Mouse (Mus musculus): Measurements from ENCODE around the gene Vezt. TPM values are rescaled to one million over a fixed set of nuclear protein-coding genes. Genes with fewer than 3 reads are reported as not detected.

Gene Vezt
- polyA plus RNA-seq, 1 experiment from 2014 or later: 11.3 TPM

GRCm38 (mm10) chr10:93930236-93930824 is 105.3 kb downstream of the Vezt start:
- 61% methylated on average over 4 of the region's 4 CpGs for WGBS (ENCODE audit: insufficient replicate concordance)
- ATAC-seq (ENCODE audit: low read depth): no peak
- no peaks in the 10 kb centered on the region for H3K36me3 ChIP-seq
- no peak for DNase-seq
- H3K27me3 ChIP-seq: peaks cover 21% of the 10 kb centered on the region; the same call in 1 of the 2 replicates
- H3K4me1 ChIP-seq (replicated peaks): no peaks in the 10 kb centered on the region
- H3K4me2 ChIP-seq: no peak overlapping the region
- no peak overlapping the region for H3K4me3 ChIP-seq (replicated peaks)
- no peak overlapping the region for H3K9ac ChIP-seq
- no peaks in the 10 kb centered on the region for H3K9me3 ChIP-seq (replicated peaks)
- no peak overlapping the region for H3K27ac ChIP-seq

- no peak overlapping the region for H3K4me3 ChIP-seq (replicated peaks)
- H3K4me1 ChIP-seq (replicated peaks): peaks cover 12% of the 10 kb centered on the region
- no peaks in the 10 kb centered on the region for H3K36me3 ChIP-seq
- ATAC-seq (ENCODE audit: low read depth): no peak
- no peak overlapping the region for H3K4me2 ChIP-seq
- H3K9ac ChIP-seq: no peak overlapping the region
- no peak overlapping the region for H3K27ac ChIP-seq
- 76% methylated on average over 5 of the region's 5 CpGs for WGBS (ENCODE audit: insufficient replicate concordance)
- no peaks in the 10 kb centered on the region for H3K9me3 ChIP-seq (replicated peaks)
- DNase-seq: no peak
- no peaks in the 10 kb centered on the region for H3K27me3 ChIP-seq
These were observed 111.0 kb downstream of the Vezt start for GRCm38 (mm10) chr10:93924666-93925065.

- H3K4me2 ChIP-seq: no peak overlapping the region
- ATAC-seq (ENCODE audit: low read depth) (peak; percentile 64), DNase-seq (no peak)
- peaks cover 35% of the 10 kb centered on the region for H3K4me1 ChIP-seq (replicated peaks)
- H3K36me3 ChIP-seq: no peaks in the 10 kb centered on the region
- no peak overlapping the region for H3K4me3 ChIP-seq (replicated peaks)
- WGBS (ENCODE audit: insufficient replicate concordance): 39% methylated on average over 4 of the region's 4 CpGs
- no peak overlapping the region for H3K9ac ChIP-seq
- no peak overlapping the region for H3K27ac ChIP-seq
- H3K27me3 ChIP-seq: 0 out of 2 replicates have a peak, but pooled peaks cover 5% of the 10 kb centered on the region
- no peaks in the 10 kb centered on the region; the same call in 1 of the 2 replicates for H3K9me3 ChIP-seq (replicated peaks)
These were observed 114.5 kb downstream of the Vezt start for GRCm38 (mm10) chr10:93921160-93921559.

- no peak for ATAC-seq (ENCODE audit: low read depth)
These were observed 116.4 kb downstream of the Vezt start for GRCm38 (mm10) chr10:93919227-93919626.

GRCm38 (mm10) chr10:93918701-93919100 is 116.9 kb downstream of the Vezt start:
- Histone ChIP-seq H3K36me3 (no peaks in the 10 kb centered on the region), H3K27me3 (0 out of 2 replicates have a peak, but pooled peaks cover 5% of the 10 kb centered on the region), H3K9ac (no peak overlapping the region), H3K4me3 (replicated peaks) (no peak overlapping the region), H3K4me1 (replicated peaks) (peaks cover 54% of the 10 kb centered on the region), H3K27ac (peak overlapping the region; percentile 6; the same call in 1 of the 2 replicates), H3K9me3 (replicated peaks) (no peaks in the 10 kb centered on the region; the same call in 1 of the 2 replicates), H3K4me2 (no peak overlapping the region)
- WGBS (ENCODE audit: insufficient replicate concordance): 55% methylated on average over 6 of the region's 6 CpGs
- DNase-seq: no peak
- no peak for ATAC-seq (ENCODE audit: low read depth)

More at GRCm38 (mm10) chr10:93919227-93919626, 116.4 kb downstream of the Vezt start:
- H3K9ac ChIP-seq: no peak overlapping the region
- 0 out of 2 replicates have a peak, but pooled peaks cover 5% of the 10 kb centered on the region for H3K27me3 ChIP-seq
- no peak for DNase-seq
- peaks cover 49% of the 10 kb centered on the region for H3K4me1 ChIP-seq (replicated peaks)
- no peak overlapping the region for H3K4me2 ChIP-seq
- H3K36me3 ChIP-seq: no peaks in the 10 kb centered on the region
- 37% methylated on average over 13 of the region's 13 CpGs for WGBS (ENCODE audit: insufficient replicate concordance)
- H3K27ac ChIP-seq: no peak overlapping the region
- H3K9me3 ChIP-seq (replicated peaks): no peaks in the 10 kb centered on the region; the same call in 1 of the 2 replicates
- H3K4me3 ChIP-seq (replicated peaks): no peak overlapping the region

- H3K4me1 ChIP-seq (replicated peaks): peaks cover 59% of the 10 kb centered on the region
- no peak overlapping the region for H3K4me3 ChIP-seq (replicated peaks)
- H3K9ac ChIP-seq: no peak overlapping the region
- H3K4me2 ChIP-seq: no peak overlapping the region
- no peaks in the 10 kb centered on the region; the same call in 1 of the 2 replicates for H3K9me3 ChIP-seq (replicated peaks)
- 0 out of 2 replicates have a peak, but pooled peaks cover 5% of the 10 kb centered on the region for H3K27me3 ChIP-seq
- H3K27ac ChIP-seq: peak overlapping the region; percentile 6; the same call in 1 of the 2 replicates
- DNase-seq (no peak), ATAC-seq (ENCODE audit: low read depth) (peak; percentile 80)
- WGBS (ENCODE audit: insufficient replicate concordance): 35% methylated on average over 2 of the region's 2 CpGs
- H3K36me3 ChIP-seq: no peaks in the 10 kb centered on the region
These were observed 117.5 kb downstream of the Vezt start for GRCm38 (mm10) chr10:93918087-93918486.

- DNase-seq (no peak), ATAC-seq (ENCODE audit: low read depth) (no peak)
- H3K4me3 ChIP-seq (replicated peaks): no peak overlapping the region
- H3K9me3 ChIP-seq (replicated peaks): no peaks in the 10 kb centered on the region; the same call in 1 of the 2 replicates
- 0 out of 2 replicates have a peak, but pooled peaks cover 5% of the 10 kb centered on the region for H3K27me3 ChIP-seq
- no peak overlapping the region for H3K9ac ChIP-seq
- H3K27ac ChIP-seq: no peak overlapping the region
- H3K4me2 ChIP-seq: no peak overlapping the region
- H3K36me3 ChIP-seq: no peaks in the 10 kb centered on the region
- 56% methylated on average over 2 of the region's 2 CpGs for WGBS (ENCODE audit: insufficient replicate concordance)
- peaks cover 72% of the 10 kb centered on the region for H3K4me1 ChIP-seq (replicated peaks)
These were observed 118.8 kb downstream of the Vezt start for GRCm38 (mm10) chr10:93916778-93917177.

GRCm38 (mm10) chr10:93915531-93916275 is 119.9 kb downstream of the Vezt start:
- H3K4me3 ChIP-seq (replicated peaks): no peak overlapping the region
- no peaks in the 10 kb centered on the region; the same call in 1 of the 2 replicates for H3K9me3 ChIP-seq (replicated peaks)
- H3K27ac ChIP-seq: no peak overlapping the region
- H3K4me1 ChIP-seq (replicated peaks): peaks cover 73% of the 10 kb centered on the region
- no peak for ATAC-seq (ENCODE audit: low read depth)
- 34% methylated on average over 11 of the region's 11 CpGs for WGBS (ENCODE audit: insufficient replicate concordance)
- 0 out of 2 replicates have a peak, but pooled peaks cover 5% of the 10 kb centered on the region for H3K27me3 ChIP-seq
- DNase-seq: no peak
- H3K4me2 ChIP-seq: no peak overlapping the region
- no peaks in the 10 kb centered on the region for H3K36me3 ChIP-seq
- no peak overlapping the region for H3K9ac ChIP-seq

- Histone ChIP-seq H3K27ac (no peak overlapping the region), H3K27me3 (no peaks in the 10 kb centered on the region), H3K4me1 (replicated peaks) (peaks cover 70% of the 10 kb centered on the region), H3K9ac (no peak overlapping the region), H3K36me3 (no peaks in the 10 kb centered on the region), H3K4me2 (no peak overlapping the region), H3K9me3 (replicated peaks) (no peaks in the 10 kb centered on the region; the same call in 1 of the 2 replicates), H3K4me3 (replicated peaks) (no peak overlapping the region)
- DNase-seq (no peak), ATAC-seq (ENCODE audit: low read depth) (no peak)
- WGBS (ENCODE audit: insufficient replicate concordance): 82% methylated on average over 5 of the region's 5 CpGs
These were observed 122.1 kb downstream of the Vezt start for GRCm38 (mm10) chr10:93913525-93913924.

- Histone ChIP-seq H3K27me3 (no peaks in the 10 kb centered on the region), H3K9ac (peak overlapping the region; percentile 26; the same call in 1 of the 2 replicates), H3K27ac (peak overlapping the region; percentile 80), H3K4me1 (replicated peaks) (peaks cover 63% of the 10 kb centered on the region), H3K4me3 (replicated peaks) (no peak overlapping the region), H3K4me2 (peak overlapping the region; percentile 31), H3K36me3 (no peaks in the 10 kb centered on the region), H3K9me3 (replicated peaks) (no peaks in the 10 kb centered on the region; the same call in 1 of the 2 replicates)
- DNase-seq (no peak), ATAC-seq (ENCODE audit: low read depth) (no peak)
- 47% methylated on average over 1 of the region's 1 CpGs for WGBS (ENCODE audit: insufficient replicate concordance)
These were observed 122.7 kb downstream of the Vezt start for GRCm38 (mm10) chr10:93912917-93913316.

GRCm38 (mm10) chr10:93912136-93912855 is 123.3 kb downstream of the Vezt start:
- H3K9ac ChIP-seq: peak overlapping the region; percentile 26; the same call in 1 of the 2 replicates
- H3K27ac ChIP-seq: peak overlapping the region; percentile 80
- no peaks in the 10 kb centered on the region; the same call in 1 of the 2 replicates for H3K9me3 ChIP-seq (replicated peaks)
- ATAC-seq (ENCODE audit: low read depth) (peak; percentile 85), DNase-seq (no peak)
- H3K36me3 ChIP-seq: no peaks in the 10 kb centered on the region
- peaks cover 57% of the 10 kb centered on the region for H3K4me1 ChIP-seq (replicated peaks)
- H3K4me2 ChIP-seq: peak overlapping the region; percentile 31
- H3K27me3 ChIP-seq: no peaks in the 10 kb centered on the region
- no peak overlapping the region for H3K4me3 ChIP-seq (replicated peaks)
- 59% methylated on average over 5 of the region's 5 CpGs for WGBS (ENCODE audit: insufficient replicate concordance)
